Mouse (Mus musculus) erythroblast, adult 5-6 weeks (primary cell): ENCODE results near the gene Letmd1. TPM values are rescaled to one million over a fixed set of nuclear protein-coding genes. Genes with fewer than 3 reads are reported as not detected.
"Not testable (repeated sequence)": the region's sequence is repeated elsewhere in the genome, so short reads cannot be mapped to it uniquely, and the experiment has no call there.

Experiments used
- ATAC-seq: replicated peaks from 2 replicates; pipeline ENCODE4 v1.8.0; 2016; ENCODE audit warnings: moderate number of reproducible peaks, mild to moderate bottlenecking, moderate TSS enrichment, inconsistent platforms; ENCODE audit not compliant: poor library complexity, low FRiP score, severe bottlenecking
- total RNA-seq, 2 experiments: library from RNA; stranded (forward) in 1 of 2; stranded (reverse) in 1 of 2; fragments of 150-400 nt in 1 of 2; fragments of 200-764, 138-1000 nt in 1 of 2; gene quantifications; 2 replicates each; pipeline versions ENCODE4 v1.2.3 to v1.2.4; 2015 to 2017; ENCODE audit warnings: low replicate concordance in 2 of 2

The Letmd1 gene
- total RNA-seq (2015; ENCODE audit: low replicate concordance): 4.4 and 4.8 TPM in 2 replicates
- 2.5 and 3.7 TPM in 2 replicates for total RNA-seq (2017; ENCODE audit: low replicate concordance)

- peak; percentile 62 for ATAC-seq
Observed at GRCm38 (mm10) chr15:100468295-100469188, at the start of gene Letmd1. Gene Letmd1, plus strand, starts transcription at chr15:100469023.

DNA sequence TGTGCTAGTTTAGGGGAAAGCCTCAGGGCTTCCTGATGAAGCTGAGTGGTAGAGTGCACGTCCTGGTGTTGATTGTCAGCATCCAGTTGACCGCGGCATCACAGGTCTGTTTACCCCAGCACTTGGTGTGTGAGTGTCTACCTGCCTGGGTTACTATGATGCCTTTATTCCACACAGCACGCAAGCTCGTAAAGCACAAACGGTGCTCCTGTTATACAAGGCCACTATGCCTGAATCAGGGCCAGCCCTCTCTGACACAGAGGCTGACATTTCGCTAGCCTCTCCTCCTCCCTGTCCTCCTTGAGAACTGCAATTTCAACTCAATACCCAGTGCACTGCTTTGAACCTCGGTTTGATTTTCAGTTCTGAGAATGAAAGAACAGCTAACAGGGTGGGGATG is 49.5 kb upstream of the Letmd1 start:
- no peak for ATAC-seq

DNA sequence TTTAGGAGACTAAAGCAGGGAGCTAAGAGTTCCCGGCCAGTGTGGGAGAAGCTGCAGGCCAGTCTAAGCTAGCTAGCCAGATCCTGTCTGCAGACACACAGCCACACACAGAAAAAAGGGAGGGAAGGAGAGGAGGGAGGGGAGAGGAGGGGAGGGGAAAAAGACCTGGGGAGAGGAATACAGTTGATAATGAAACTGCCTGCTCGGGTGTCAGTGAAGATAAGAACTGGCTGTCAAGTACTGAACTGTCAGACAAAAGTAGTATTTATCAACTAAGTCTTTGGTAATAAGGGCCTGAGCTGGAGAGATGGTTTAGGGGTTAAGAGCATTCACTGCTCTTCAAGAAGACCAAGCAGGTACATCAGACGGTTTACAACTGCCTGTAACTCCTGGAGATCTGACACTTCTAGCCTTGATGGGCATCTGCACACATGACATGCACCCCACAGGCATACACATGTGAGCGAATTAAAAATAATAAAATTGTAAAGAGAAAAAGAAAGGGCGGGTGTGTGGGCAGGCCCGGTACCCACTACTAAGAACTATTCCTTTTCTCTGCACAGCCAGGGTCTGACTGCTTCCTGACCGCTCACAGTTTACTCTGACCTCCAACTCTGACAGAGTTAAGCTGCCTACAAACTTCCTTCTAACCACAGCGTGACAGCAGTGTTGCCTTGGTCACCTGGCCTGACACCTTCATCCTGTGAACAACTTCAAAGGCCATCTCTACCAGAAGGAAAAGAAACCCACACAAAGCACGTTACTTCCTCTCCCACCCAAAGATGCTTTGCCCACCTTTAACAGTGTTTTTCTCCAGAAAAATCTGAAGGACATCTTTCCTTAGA is 48.7 kb upstream of the Letmd1 start:
- peak; percentile 45 for ATAC-seq

DNA sequence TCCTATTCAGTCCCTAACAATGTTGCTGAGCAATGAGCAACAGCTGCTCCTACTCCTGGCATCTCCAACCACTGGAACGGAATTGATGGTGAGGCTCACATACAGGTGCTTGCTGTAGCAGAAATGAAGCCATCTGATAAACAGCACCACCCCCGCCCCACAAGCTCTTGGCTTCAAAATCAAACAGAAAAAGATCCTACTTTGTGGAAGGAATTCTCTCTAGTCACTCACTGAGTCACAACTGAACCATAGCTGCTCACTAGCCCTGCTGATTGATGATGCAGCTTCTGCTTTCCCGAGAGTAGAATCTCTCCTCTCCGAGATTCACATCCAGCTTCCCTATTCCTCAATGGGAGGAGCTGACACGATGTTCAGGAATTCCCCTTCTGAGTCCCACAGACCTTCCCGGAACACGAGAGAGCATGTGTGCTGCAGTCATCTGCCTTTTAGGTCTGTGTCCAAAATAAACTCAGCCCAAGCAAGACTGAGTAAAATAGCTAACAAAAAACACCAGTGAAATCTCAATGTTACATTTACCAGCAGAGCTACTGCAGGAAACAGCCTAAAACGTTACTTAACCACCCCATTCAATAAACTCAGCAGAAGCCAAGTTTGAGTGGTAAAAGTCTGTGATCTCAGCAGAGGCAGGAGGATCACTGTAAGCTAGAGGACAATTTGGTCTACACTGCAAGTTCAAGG is 47.6 kb upstream of the Letmd1 start:
- peak; percentile 7; the same call in 1 of the 2 replicates for ATAC-seq

- ATAC-seq: not testable (repeated sequence)
Observed at GRCm38 (mm10) chr15:100421758-100422197, 47.0 kb upstream of the Letmd1 start, which contains the start of gene Gm5475. Gene Gm5475, plus strand, starts transcription at chr15:100422147.

- no peak for ATAC-seq
Observed at GRCm38 (mm10) chr15:100422476-100422875, 46.3 kb upstream of the Letmd1 start.

DNA sequence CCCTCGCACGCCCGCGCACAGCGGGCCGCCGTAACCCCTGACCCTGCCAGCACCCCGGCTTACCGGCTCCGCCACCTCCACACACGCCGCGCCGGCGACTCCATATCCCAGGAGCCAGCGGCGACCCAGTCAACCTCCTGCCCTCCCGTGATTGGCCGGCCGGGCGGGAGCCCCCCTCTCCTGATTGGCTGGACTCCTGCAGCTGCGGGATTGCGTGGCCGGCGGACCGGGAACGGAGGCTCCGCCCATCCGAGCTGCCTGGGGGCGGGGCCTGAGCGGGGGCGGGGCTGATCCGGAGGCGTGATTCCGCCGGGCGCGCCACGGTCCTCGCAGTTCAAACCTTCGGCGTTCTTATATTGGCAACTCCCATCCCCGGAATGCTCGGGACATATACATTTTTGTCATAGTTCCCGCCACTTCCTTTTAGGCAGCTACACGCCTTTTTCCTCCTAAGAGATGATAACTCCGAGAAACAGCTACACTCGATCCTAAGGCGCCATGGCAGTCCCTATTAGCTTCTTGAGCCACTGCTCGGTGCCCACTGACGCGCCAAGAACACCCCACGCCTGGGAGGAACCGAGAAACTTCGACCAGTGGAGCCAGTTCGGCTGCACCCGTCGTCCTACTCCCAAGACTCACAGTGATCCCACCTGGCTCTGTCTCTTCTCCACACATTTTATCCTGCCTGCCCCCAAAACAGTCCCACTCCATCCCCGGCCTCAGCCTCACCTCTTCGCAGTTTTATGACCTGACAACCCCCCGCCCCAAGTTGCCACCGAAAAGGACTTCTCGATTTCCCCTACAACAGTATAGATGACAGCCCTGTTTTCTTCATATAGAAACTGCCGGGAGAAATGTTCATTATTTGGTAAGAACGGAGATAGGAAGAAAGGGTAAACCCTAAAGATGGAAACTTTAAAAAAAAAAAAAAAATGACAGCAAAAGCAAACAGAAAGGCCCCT is 45.6 kb upstream of the Letmd1 start:
- peak; percentile 83 for ATAC-seq

DNA sequence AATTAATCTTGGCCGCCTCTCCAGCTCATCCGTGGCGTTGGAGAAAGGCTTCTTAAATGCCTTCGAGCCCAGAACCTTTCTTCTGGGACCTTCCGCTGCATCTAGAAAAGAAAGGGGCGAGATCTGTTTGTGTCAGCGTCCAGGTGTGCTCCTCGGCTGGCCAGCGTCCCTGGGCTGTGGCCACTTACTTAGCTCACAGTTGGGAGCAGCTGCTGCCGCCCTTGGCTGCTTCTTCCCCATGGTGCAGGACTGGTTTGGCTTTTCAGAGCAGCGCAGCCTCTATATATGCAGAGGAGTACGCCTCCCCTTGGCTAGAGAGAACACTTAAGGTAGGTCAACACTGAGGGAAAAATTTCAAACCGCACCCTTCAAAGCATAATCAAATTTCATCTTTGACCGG is 44.9 kb upstream of the Letmd1 start:
- no peak for ATAC-seq

DNA sequence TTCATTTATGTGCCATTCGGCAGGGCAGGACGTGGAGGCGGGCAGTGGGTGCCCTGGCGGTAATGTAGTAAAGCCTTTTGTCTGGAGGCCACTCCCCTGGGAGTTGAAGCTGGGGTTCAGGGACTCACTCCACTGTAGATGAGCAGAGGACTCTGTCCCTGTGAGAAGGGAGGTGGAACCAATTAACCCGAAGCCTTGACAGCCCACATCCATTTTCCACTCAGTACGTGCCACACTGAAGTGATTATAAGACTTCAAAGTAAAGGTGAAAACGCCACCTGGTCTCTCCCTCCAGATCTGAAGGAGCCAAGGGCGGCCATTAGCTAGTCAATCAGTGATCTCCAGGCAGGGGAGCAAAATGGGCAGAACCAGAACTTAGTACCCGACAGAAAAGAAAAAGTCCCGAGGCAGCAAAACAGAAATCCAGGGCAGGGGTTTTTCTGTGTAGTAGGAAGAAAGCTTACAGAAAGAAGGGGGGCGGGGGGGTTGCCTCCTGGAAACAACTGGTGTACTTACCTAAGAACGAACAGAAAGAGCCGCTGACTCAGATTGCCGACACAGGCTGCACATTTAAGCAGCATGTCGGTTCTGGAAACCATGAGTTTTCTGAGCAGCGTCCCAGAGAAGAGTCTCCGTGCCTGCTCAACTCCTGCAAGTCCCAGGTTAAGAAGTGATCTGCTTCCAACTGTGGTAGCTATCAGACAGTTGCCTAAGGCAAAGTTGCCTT is 44.3 kb upstream of the Letmd1 start, which contains the start of gene Slc11a2:
Gene Slc11a2 (minus strand): TSS at position 677 of the 727 bp plus-strand sequence.
- no peak for ATAC-seq

DNA sequence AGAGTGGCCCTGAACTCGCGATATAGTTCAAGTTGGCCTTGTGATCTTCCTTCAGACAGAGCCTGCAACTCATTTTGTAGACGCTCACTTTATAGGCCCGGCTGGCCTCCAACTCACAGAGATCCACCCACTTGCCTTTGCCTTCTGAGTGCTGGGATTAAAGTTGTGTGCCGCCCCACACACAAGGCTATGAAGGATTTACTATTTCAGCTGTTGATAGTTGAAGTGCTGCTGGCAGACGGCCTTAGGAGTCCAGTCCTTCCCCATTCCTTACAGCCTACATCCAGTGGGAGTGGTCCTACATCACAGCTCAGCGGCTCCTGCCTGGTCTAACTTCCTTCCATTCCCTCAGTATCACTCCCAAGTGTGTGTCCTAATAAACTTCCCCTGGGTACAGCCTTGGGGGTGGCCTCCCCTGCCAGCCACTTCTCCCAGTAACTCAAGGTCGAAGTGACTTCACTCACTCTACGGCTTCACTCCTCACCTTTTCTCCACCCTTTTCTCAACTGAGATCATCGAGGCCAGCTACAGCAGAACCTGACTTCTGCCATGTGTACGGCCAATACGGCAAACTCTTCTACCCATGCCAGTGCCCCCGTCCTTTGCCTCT is 40.4 kb upstream of the Letmd1 start:
- no peak for ATAC-seq

GRCm38 (mm10) chr15:100429959-100430565 is 38.8 kb upstream of the Letmd1 start:
- ATAC-seq: no peak

DNA sequence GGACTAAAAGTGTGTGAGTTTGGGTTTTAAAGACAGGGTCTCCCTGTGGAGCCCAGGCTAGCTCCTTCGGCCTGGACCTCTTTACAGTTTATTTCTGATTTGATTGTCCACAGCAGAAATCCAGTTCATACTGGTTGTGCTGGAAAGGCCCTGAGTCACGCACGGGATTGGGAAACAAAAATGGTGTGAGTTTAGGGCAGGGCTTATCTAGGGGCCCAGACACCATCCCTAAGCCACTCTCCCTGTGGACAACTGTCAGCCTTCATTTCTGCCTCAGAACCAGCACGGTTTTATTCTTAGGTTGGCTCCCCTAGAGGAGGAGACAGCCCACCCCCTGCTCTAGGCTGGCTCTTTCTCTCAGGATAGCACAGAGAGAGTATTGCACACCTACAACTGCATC is 35.6 kb upstream of the Letmd1 start:
- peak; percentile 60; the same call in 1 of the 2 replicates for ATAC-seq

GRCm38 (mm10) chr15:100436112-100436511 is 32.7 kb upstream of the Letmd1 start:
- no peak for ATAC-seq

GRCm38 (mm10) chr15:100436518-100436917 is 32.3 kb upstream of the Letmd1 start:
- ATAC-seq: no peak

- peak; percentile 99 for ATAC-seq
Observed at GRCm38 (mm10) chr15:100443126-100443922, 25.5 kb upstream of the Letmd1 start.

- ATAC-seq: no peak
Observed at GRCm38 (mm10) chr15:100446887-100447286, 21.9 kb upstream of the Letmd1 start.
